Mouse (Mus musculus) E14TG2a.4 (cell line): Measurements from ENCODE around the gene Thbs3.
A peak's percentile ranks its signal among the peaks of the same experiment; 100 is the strongest.
"Not testable (repeated sequence)": the region's sequence is repeated elsewhere in the genome, so short reads cannot be mapped to it uniquely, and the experiment has no call there.

ENCODE experiments used
- H3K27me3 ChIP-seq: 2 replicates; pipeline ENCODE4 v1.6.1; 2014; ENCODE audit warnings: low read length, control low read depth; ENCODE audit not compliant: insufficient read depth
- H3K36me3 ChIP-seq: 2 replicates; pipeline ENCODE4 v1.6.1; 2014; ENCODE audit warnings: low read length, control low read depth; ENCODE audit not compliant: insufficient read depth
- H3K4me1 ChIP-seq: replicated peaks from 2 replicates; pipeline ENCODE4 v1.6.1; 2014; ENCODE audit warnings: low read depth, low read length, control low read depth
- H3K4me3 ChIP-seq: replicated peaks from 2 replicates; pipeline ENCODE4 v1.5.1; 2014; ENCODE audit warnings: mild to moderate bottlenecking, low read length
- H3K9me3 ChIP-seq: 2 replicates; pipeline ENCODE4 v1.6.1; 2014; ENCODE audit warnings: low read length, control low read depth
- CTCF ChIP-seq: conservative IDR thresholded peaks from 2 replicates; pipeline ENCODE4 v1.5.1; 2014; ENCODE audit warnings: low read length
- NANOG ChIP-seq: IDR thresholded peaks from 2 replicates; pipeline ENCODE4 v1.6.1; 2014; ENCODE audit warnings: borderline replicate concordance, low read length, mixed read lengths
- POU5F1 ChIP-seq: IDR thresholded peaks from 2 replicates; pipeline ENCODE4 v1.6.1; 2014; ENCODE audit warnings: low read length, borderline replicate concordance

Gene Thbs3

GRCm38 (mm10) chr3:89206695-89207094 is 8.3 kb upstream of the Thbs3 start:
- TF ChIP-seq POU5F1 (no peak), CTCF (no peak), NANOG (no peak)
- Histone ChIP-seq H3K4me1 (peaks cover 47% of the 10 kb centered on the region), H3K4me3 (no peak overlapping the region), H3K27me3 (no peaks in the 10 kb centered on the region), H3K36me3 (peaks cover 80% of the 10 kb centered on the region), H3K9me3 (no peaks in the 10 kb centered on the region)

DNA sequence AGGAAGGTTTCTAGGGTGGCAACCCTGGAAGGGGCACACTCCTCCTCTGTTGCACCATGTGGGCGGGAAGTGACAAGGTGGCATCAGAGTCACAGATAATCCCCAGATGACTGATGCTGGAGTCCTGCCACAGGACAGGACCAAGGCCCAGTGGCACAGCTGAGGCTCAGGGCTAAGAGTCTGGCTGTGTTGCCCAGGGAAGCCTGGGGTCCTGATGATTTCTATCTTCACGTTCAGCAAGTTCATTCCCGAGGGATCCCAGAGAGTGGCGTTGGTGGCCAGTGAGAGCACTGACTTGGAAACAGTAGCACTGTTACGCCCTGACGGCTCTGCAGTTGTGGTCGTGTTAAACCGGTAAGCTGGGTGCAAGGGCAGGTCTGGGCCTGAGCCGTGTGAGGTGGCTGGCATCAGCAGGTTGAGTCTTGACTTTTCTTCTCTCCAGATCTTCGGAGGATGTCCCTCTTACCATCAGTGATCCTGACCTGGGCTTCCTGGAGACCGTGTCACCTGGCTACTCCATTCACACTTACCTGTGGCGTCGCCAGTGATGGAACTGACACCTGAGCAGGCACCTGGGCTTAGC is 6.8 kb upstream of the Thbs3 start:
- Histone ChIP-seq H3K27me3 (no peaks in the 10 kb centered on the region), H3K36me3 (peaks cover 91% of the 10 kb centered on the region), H3K4me1 (peaks cover 53% of the 10 kb centered on the region), H3K9me3 (no peaks in the 10 kb centered on the region), H3K4me3 (no peak overlapping the region)
- TF ChIP-seq POU5F1 = no peak
- TF ChIP-seq NANOG = no peak
- no peak for TF ChIP-seq CTCF

DNA sequence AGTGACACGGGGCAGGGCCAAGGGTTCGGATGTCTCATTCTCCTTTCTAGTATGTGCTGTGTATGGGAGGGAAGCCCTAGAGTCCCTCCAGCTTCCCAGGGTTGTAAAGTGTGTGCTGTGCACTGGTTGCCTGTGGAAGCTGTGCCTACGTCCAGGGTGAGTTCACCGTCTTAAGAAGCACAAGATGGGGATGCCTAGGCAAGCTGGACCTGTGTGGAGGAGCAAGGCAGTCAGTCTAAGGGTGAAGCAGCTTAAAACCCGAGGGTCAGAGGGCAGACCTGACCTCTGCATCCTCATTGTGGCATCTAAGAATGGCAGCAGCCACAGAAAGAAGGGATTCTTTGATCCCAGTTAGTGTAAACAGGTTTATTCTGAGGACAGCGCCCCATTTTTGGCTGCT is 6.2 kb upstream of the Thbs3 start:
- Histone ChIP-seq H3K4me1 (peaks cover 51% of the 10 kb centered on the region), H3K27me3 (no peaks in the 10 kb centered on the region), H3K4me3 (no peak overlapping the region), H3K9me3 (no peaks in the 10 kb centered on the region), H3K36me3 (peaks cover 90% of the 10 kb centered on the region)
- TF ChIP-seq POU5F1 (no peak), NANOG (no peak), CTCF (no peak)

DNA sequence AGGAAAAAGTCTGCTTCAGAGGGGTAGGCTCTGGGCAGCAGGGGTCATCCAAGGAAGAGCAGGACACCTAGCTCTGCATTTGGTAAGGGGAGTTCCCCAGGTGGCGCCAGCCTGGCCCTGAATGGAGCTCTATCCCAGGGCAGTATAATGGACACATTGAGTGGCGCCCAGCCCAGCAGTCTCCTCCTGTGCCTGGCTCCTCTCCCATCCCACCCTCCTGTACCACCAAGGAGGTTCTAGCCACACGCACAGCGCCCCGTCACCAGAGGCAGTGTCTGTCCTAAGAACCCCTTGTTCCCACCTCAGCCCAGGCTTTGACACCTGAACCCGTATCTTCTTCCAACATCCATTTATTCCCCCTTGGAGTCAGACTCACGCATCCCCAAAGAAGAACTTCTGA is 5.2 kb upstream of the Thbs3 start:
- Histone ChIP-seq H3K4me3 (no peak overlapping the region), H3K36me3 (peaks cover 81% of the 10 kb centered on the region), H3K4me1 (peaks cover 51% of the 10 kb centered on the region), H3K9me3 (no peaks in the 10 kb centered on the region), H3K27me3 (no peaks in the 10 kb centered on the region)
- TF ChIP-seq CTCF (no peak), POU5F1 (no peak), NANOG (no peak)

DNA sequence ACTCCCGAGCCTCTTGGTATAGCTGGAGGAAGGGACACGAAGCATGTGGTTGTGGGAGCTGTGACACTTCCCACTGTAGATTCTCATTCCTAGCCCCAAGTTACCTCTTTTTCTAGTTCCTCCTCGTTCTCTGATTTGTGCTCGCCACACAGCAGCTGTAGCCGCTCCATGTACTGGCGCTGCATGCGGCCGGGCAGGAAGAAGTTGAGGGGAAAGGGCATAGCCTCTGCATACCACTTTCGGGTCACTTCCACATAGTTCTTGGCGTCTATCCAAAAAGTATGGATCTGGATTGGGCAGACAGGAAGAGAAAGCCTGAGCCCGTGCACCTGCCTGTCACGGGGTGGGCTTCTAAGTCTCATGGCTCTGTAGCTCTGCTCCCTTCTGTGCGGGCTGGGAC is 4.8 kb upstream of the Thbs3 start:
- no peaks in the 10 kb centered on the region for H3K27me3 ChIP-seq
- H3K9me3 ChIP-seq = no peaks in the 10 kb centered on the region
- H3K36me3 ChIP-seq = peaks cover 76% of the 10 kb centered on the region
- H3K4me3 ChIP-seq = no peak overlapping the region
- TF ChIP-seq NANOG (no peak), CTCF (no peak), POU5F1 (no peak)
- peaks cover 54% of the 10 kb centered on the region for H3K4me1 ChIP-seq

- Histone ChIP-seq H3K36me3 (peaks cover 71% of the 10 kb centered on the region), H3K4me3 (no peak overlapping the region), H3K4me1 (peaks cover 60% of the 10 kb centered on the region), H3K27me3 (no peaks in the 10 kb centered on the region), H3K9me3 (no peaks in the 10 kb centered on the region)
- TF ChIP-seq NANOG = no peak
- TF ChIP-seq CTCF = no peak
- no peak for TF ChIP-seq POU5F1
Measured at GRCm38 (mm10) chr3:89210731-89211130, 4.2 kb upstream of the Thbs3 start.

- Histone ChIP-seq H3K27me3 (peaks cover 6% of the 10 kb centered on the region; the same call in 1 of the 2 replicates), H3K4me1 (peaks cover 66% of the 10 kb centered on the region), H3K4me3 (peak overlapping the region; percentile 95), H3K36me3 (peaks cover 50% of the 10 kb centered on the region), H3K9me3 (no peaks in the 10 kb centered on the region)
- TF ChIP-seq CTCF (no peak), NANOG (no peak), POU5F1 (no peak)
Measured at GRCm38 (mm10) chr3:89213803-89214530, 1.0 kb upstream of the Thbs3 start.

- peak overlapping the region; percentile 61 for H3K4me3 ChIP-seq
- H3K4me1 ChIP-seq = peaks cover 58% of the 10 kb centered on the region
- peaks cover 46% of the 10 kb centered on the region for H3K36me3 ChIP-seq
- H3K27me3 ChIP-seq = peaks cover 10% of the 10 kb centered on the region; the same call in 1 of the 2 replicates
- H3K9me3 ChIP-seq = no peaks in the 10 kb centered on the region
- TF ChIP-seq POU5F1 (no peak), CTCF (peak; percentile 81)
Measured at GRCm38 (mm10) chr3:89215853-89216252, 873 bp downstream of the Thbs3 start.

DNA sequence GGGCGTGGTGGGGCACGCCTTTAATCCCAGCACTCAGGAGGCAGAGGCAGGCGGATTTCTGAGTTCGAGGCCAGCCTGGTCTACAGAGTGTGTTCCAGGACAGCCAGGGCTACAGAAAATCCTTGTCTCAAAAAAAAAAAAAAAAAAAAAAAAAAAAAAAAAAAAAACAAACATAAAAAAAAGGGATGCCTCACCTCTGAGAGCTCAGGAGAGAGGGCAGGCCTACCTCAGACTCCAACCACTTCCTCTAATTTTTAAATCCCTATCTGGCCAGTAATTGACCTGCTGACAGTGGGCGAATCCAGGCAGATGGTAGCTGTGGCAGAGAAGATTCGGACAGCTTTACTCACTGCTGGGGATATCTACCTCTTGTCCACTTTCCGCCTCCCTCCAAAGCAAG is 1.4 kb downstream of the Thbs3 start:
- peaks cover 59% of the 10 kb centered on the region for H3K4me1 ChIP-seq
- H3K4me3 ChIP-seq, H3K9me3 ChIP-seq: not testable (repeated sequence)
- H3K36me3 ChIP-seq = peaks cover 46% of the 10 kb centered on the region
- H3K27me3 ChIP-seq = peaks cover 10% of the 10 kb centered on the region; the same call in 1 of the 2 replicates
